Mouse (Mus musculus) gastrocnemius, adult 8-10 months (tissue): ENCODE results near the gene Soat2. TPM values are rescaled to one million over a fixed set of nuclear protein-coding genes. Genes with fewer than 3 reads are reported as not detected.

Experiments used
- DNase-seq, 2 experiments: peaks; one replicate each; pipeline ENCODE4 v3.0.0; 2022; ENCODE audit warnings: low spot score in 2 of 2
- total RNA-seq, 4 experiments: library from RNA; stranded (reverse); gene quantifications; 2 replicates each; pipeline ENCODE4 v1.2.4; 2022

The Soat2 gene
- total RNA-seq = under 1 TPM in 2 of 4 experiments, not detected in 2; 0.10 to 0.21 TPM

DNA sequence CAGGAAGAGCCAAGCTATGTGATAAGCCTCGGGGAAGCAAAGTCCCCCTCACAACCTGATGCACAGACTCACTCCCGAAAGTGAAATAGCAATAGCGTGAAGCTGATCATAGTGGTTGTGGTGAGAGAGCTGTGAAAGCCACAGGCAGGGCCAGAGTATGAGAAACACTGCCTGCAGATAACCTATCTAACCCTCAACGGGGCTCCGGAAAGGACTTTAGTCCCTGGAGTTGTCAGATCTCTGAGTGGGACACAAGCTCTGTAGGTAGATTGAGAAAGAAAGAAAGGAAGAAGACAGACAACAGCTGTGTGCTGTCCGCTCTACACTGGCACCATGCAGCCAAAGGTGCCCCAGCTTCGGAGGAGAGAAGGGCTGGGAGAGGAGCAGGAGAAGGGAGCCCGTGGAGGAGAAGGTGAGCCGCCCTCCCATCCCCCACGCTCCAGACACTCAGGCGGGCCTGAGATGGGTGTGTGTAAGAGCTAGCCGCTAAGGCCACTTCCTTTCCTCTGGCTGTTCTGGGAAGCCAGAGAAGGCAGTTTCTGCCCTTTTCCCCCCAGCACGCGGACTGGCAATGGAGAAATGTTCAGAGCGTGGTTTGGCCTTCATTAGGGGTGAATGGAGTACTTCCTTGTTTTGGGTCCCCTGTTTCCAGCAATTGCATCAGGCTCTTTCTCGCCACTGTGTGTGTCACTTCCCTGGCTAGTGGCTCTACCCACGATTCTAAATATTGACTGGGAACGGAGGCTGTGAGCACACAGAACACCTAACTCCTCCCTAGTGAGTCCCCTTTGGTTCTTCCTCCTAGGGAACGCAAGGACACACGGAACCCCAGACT lies at the start of gene Soat2:
Gene Soat2 (plus strand): TSS at position 226 of the 835 bp plus-strand sequence.
- DNase-seq = no peak

- peak; percentile 12 to 18 for DNase-seq
Observed at GRCm38 (mm10) chr15:102100996-102101671, 49.2 kb upstream of the Soat2 start.

GRCm38 (mm10) chr15:102101672-102102541 lies 48.4 kb upstream of the Soat2 start:
- DNase-seq = peak in 1 of 2 experiments; percentile 48

DNA sequence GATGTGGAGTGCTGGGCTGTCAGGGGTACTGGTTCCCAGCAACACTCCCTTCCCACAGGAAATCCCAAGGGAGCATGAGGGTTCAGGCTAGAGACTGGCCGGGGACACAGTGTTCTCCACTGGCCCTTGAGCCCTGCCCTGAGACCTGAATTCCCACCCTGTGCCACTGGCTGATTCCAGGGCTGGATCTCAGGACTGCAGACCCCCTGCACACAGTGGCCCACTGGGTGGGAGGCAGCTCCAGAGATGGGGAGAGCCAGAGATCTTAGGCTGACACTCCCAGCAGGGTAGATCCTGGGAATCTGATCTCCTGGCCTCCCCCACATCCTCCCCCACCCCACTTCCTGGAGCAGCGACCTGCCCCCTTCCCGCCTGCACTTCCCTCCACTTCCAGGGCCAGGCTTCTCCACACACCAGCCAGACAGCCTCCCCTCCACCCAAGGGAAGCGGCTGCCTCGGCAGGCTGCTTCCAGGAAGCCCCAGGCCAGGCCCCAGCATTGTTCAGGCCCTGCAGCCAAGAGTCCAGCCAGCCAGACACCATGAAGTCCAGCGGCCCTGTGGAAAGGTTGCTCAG lies 47.7 kb upstream of the Soat2 start:
- peak in 1 of 2 experiments; percentile 63 for DNase-seq

DNA sequence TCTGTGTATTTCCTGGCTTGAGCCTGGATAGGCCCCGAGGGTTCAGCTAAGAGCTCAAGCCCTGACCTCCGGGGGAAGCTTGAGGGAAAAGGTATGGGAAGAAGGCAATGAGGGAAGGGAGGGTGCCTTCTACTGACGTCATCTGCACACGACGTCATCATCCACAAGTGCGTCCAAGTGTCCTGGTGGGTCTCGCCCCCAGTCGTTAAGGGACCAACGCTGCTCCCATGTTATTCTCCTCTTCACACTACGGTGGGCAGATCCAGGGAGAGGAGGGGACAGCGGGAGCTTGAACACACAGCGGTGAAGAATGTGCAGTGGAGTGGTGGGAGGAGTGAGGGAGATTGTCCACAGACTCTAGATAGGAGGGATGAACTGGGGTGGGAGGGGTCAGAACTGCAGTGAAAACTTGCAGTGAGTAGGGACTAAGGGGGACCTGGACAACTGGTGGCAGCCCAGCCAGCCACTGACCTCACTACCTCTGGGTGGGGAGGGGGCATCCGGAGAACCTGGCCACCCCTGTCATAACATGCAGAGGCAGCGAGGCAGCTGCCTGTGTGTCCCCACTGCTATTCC lies 46.9 kb upstream of the Soat2 start:
- DNase-seq = peak in 1 of 2 experiments; percentile 60

DNA sequence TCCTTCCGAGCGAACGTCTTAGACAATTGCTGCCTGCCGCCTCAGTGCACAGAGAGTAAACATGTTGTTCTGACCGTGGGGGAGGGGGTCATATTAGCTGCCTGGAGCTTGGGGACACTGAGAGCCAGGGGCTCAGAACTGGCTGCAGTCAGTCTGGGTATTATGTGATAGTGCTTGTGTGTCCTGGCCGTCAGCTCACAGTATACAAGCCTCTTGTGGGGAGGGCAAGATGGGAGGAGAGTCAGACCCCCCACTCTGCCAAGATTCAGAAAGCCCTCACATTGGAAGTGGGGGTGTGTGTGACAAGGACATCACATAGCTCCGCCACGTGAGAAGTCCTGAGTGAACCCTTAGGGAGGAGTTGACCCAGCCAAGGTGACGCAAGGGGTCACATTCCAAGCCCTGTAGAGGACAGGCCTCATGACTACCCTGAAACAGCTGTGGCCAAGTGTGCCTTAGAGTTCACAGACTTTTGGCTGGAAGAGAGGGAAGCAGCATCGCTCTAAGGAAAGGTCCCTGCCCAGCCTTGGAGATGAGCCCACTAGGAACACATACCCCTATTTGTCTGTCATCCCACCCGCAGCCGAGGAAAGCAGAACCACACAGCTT lies 46.3 kb upstream of the Soat2 start:
- DNase-seq = peak; percentile 91

GRCm38 (mm10) chr15:102105360-102105759 lies 45.0 kb upstream of the Soat2 start:
- DNase-seq = peak; percentile 75 to 82

- peak in 1 of 2 experiments; percentile 27 for DNase-seq
Observed at GRCm38 (mm10) chr15:102105764-102106730, 44.3 kb upstream of the Soat2 start.

GRCm38 (mm10) chr15:102106754-102107456 lies 43.4 kb upstream of the Soat2 start:
- peak in 1 of 2 experiments; percentile 17 for DNase-seq

DNA sequence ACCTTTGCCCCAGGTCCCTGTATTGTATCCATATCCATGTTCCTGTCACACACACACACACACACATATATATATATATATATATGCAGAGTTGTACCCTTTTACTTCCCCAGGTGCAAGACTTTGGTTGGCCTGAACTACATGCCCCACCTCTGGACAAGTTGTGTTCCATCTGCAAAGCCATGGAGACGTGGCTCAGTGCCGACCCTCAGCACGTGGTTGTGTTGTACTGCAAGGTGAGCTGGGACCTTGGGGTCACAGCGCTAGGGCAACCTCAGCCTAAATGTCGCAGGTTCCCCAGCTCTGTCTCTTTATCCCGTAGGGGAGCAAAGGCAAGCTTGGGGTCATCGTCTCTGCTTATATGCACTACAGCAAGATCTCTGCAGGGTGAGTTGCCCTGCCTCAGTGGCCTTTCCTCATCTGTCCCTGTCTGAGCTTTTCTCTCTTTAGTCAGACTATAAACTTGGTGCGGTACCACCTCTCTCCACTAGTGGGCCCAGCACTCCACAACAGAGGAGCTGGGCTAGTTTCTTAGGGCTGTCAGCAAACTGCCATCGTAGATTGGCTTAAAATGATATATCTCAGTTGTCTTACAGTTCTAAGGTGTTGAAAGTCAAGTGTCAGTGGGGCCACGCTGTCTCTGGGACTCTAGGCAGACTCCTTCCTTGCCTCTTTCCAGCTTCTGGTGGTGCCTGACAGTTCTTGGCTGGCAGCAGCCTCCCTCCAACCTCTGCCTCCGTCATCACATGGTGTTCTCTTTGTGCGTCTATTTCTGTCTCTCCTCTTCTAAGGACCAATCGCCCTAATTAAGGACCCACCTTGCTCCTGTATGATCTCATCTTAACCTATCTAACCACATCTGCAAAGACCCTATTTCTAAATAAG lies 42.4 kb upstream of the Soat2 start:
- DNase-seq = peak in 1 of 2 experiments; percentile 45

DNA sequence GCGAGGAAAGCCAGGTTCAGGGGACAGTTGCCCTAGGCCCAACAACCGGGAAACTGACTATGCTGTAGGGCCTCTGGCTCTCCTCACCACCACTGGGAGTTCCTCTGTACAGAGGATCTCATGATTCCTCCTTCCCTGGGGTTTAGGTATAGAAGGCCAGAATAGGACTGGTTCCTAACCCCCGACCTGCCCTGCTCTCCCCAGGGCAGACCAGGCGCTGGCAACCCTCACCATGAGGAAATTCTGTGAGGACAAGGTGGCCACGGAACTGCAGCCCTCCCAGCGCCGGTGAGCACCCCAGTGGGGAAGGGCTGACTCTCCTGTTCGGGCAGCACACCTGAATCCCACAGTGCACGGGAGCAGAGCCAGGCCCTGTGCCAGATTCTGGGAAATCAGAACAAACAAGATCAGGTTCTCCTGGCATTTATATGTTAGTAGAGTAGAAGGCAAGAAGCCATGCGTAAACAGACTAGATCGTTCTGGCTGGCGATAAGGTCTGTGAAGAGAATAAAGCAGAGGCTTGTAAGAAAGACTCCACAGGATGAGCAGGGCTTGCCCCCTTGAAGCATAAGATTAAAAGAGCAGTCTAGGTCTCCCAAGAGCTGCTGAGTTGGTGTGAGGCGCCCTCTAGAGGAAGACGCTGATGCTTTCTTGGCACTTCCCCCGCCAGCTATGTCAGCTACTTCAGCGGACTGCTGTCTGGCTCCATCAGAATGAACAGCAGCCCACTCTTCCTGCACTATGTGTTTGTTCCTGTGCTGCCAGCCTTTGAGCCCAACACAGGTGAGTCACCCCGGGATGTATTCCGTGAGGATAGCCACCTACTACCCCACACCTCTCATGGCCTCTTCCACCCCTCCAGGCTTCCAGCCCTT lies 41.4 kb upstream of the Soat2 start:
- DNase-seq = peak; percentile 75 to 81

- DNase-seq = no peak
Observed at GRCm38 (mm10) chr15:102110271-102110670, 40.1 kb upstream of the Soat2 start.

GRCm38 (mm10) chr15:102110701-102111494 lies 39.4 kb upstream of the Soat2 start:
- peak in 1 of 2 experiments; percentile 11 for DNase-seq

- DNase-seq = peak; percentile 9 to 24
Observed at GRCm38 (mm10) chr15:102111495-102111829, 38.9 kb upstream of the Soat2 start.

DNA sequence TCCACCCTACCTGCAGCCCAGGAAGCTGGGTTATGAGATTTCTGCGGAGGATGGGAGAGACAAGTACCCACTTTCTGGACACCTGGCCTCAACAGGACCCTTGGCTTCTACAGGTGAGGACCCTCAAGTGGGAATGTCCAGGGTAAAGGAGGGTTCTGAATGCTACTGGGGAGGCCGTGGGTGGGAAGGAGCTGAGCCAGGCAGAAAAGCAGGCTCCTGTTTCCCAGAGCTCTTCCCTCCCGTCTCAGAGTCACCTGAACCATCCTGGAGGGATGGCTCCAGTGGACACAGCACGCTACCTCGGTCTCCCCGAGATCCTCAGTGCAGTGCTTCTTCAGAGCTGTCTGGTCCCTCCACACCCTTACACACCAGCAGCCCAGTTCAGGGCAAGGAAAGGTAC lies 38.1 kb upstream of the Soat2 start:
- no peak for DNase-seq

DNA sequence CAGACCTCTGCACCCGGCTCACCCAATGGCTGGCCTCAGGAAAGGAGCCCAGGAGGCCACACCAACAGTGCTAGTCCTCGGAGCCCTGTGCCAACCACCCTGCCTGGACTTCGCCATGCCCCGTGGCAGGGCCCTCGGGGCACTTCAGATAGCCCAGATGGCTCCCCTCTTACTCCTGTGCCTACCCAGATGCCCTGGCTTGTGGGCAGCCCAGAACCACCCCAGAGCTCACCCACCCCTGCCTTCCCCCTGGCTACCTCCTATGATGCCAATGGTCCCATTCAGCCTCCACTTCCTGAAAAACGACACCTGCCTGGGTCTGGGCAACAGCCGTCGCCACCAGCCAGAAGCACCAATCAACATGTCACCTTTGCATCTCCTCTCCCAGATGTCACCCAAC lies 37.5 kb upstream of the Soat2 start:
- no peak for DNase-seq
